Mouse (Mus musculus) Patski (cell line): ENCODE measurements around the gene Ppp1r26. TPM values are rescaled to one million over a fixed set of nuclear protein-coding genes. Genes with fewer than 3 reads are reported as not detected.

ENCODE experiments used
- ATAC-seq: fragments of 100-300 bp; one replicate; pipeline ENCODE4 v1.8.0; 2021
- CTCF ChIA-PET: fragments of 350-600 bp; sonication (Branson Sonifier 250); formaldehyde crosslinking; loops from one replicate; lab custom pipeline; 2022; ENCODE audit warnings: inconsistent platforms; lab: Charles Lee
- POLR2A ChIA-PET: fragments of 350-600 bp; sonication (Branson Sonifier 250); formaldehyde crosslinking; loops from one replicate; lab custom pipeline; 2022; ENCODE audit warnings: antibody characterized with exemption, inconsistent platforms; lab: Charles Lee
- DNase-seq: peaks from one replicate; pipeline ENCODE4 v3.0.0-alpha.2; 2011; ENCODE audit warnings: low read depth, low spot score
- H3K27me3 ChIP-seq: fragments of 371-371 bp; one replicate; pipeline ENCODE4 v1.5.1; 2021
- CTCF ChIP-seq: fragments of 100-300 bp; IDR thresholded peaks from one replicate; pipeline ENCODE4 v1.5.1; 2021
- in situ Hi-C: fragments of 300-500 bp; cut with MboI; formaldehyde crosslinking; loops from 3 replicates; pipeline ENCODE4 v1.11.1; 2018; ENCODE audit warnings: low pct_unique_long_range_greater_than_20kb, mixed read lengths
- polyA plus RNA-seq: library from polyadenylated mRNA; unstranded; gene quantifications from one replicate; pipeline ENCODE4 v1.2.3, GENCODE M21; 2021

Gene Ppp1r26
- polyA plus RNA-seq, 1 experiment from 2014 or later = 15.5 TPM

DNA sequence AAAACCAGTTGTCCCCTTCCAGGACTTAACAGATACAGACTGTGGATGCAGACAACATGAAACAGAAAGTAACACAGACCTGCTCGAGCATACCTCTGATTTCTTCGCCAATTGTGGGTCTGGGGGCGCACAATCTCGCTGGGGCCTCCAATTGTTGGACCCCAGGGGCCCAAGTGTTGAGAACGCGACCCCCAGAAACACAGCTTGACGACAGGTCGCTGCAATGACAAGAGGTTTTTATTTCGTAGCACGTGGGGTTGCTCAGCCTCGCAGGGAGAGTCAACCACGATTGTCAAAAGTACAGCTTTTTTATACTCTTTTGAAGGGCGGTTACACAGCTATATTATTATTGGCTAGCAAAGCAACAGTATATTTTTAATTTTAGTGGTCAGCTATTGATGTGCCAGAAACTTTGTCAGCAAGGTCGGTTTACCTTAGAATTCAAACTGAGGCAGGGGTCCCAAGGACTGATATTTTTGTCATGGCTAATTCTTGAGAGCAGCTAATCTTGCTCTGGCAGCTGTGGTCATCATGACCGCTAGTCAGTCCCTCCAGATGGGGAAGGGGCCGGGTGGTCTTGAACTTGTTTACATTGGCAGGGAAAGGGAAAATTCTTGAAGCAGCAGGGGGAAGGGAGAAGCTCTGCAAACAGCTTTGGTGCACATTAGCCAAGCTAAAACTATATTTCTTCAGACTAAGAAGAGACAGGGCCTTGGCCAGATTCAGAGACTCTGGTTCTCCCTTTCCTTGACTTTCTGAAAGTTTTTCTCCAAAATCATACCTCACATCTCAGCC, 49.4 kb downstream of the Ppp1r26 start:
- ChIA-PET POLR2A (no interaction called here), CTCF (interaction anchor here (1.2 to 1.3 kb wide), 2 partner anchors 17 to 52 kb away, joined by 3 read pairs; partner anchors contain the start of gene Ralgds)
- ATAC-seq (no peak), DNase-seq (no peak)
- no peak for TF ChIP-seq CTCF
- in situ Hi-C loops = no loop called here
- H3K27me3 ChIP-seq = no peaks in the 10 kb centered on the region

DNA sequence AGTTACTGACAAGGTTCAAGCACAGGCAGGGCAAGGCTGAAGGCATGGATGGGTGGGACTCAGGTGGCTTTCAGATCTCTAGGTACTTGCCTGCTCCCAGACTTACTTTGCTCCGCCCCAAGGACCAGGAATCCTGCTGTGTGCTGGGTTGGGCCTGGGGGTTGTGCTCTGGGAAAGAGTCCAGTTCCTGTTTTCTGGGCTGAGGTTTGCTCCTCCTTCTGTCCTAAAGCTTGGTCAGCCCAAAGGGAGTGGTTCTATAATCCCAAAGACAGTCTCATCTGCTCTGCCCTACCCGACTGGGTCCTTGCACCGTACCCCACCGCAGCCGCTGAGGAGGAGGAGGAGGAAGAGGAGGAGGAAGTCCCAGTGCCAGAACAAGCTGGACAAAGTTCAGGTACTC, 50.1 kb downstream of the Ppp1r26 start, which contains the start of gene Gbgt1:
TSS of gene Gbgt1 (plus strand) at position 221 of the 400 bp plus-strand sequence.
- ATAC-seq = no peak
- no peaks in the 10 kb centered on the region for H3K27me3 ChIP-seq
- no peak for DNase-seq
- in situ Hi-C loops = no loop called here
- TF ChIP-seq CTCF = no peak
- ChIA-PET POLR2A (no interaction called here), CTCF (interaction anchor here (1.2 to 1.3 kb wide), 2 partner anchors 16 to 52 kb away, joined by 3 read pairs; partner anchors contain the start of gene Ralgds)

DNA sequence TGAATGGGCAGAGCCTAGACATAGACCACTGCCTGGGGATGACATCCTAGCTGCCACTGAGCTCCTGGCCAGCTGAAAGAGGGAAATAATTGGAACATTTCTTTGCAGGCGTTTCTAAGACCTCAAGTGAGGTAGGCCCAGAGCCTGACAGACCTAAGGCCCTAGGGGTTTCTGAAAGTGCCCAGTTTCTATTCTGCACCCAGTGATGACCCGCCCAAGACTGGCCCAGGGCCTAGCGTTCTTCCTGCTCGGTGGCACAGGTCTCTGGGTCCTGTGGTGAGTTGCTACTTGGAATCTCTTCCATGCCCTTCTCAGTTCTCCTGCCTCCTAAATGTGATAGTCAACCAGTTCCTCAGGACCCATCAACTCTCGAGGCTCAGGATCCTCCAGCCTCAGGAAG, 51.0 kb downstream of the Ppp1r26 start:
- DNase-seq (no peak), ATAC-seq (no peak)
- CTCF ChIA-PET = no interaction called here
- in situ Hi-C loops = no loop called here
- H3K27me3 ChIP-seq = no peaks in the 10 kb centered on the region
- POLR2A ChIA-PET = no interaction called here
- no peak for TF ChIP-seq CTCF

DNA sequence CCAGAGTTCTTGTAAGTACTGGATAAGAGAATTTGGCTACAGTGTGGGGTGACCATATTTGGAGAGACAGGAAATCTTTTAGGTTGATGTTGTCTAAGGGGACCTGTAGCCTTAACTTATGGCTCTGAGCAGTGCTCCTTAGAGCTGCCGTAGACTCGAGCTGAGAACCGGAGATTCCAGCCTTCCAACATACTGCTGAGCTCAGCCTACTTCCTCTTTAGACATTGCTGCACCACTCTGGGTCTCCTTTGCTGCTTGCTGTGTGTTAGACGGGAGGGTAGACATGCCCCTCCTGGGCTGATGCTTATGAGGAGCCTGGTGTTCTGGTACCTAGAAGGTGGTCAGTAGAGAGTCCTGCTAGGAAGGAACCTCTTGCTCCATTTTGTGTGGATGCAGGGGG, 51.8 kb downstream of the Ppp1r26 start:
- H3K27me3 ChIP-seq = no peaks in the 10 kb centered on the region
- POLR2A ChIA-PET = no interaction called here
- in situ Hi-C loops = no loop called here
- TF ChIP-seq CTCF = no peak
- ATAC-seq (no peak), DNase-seq (no peak)
- CTCF ChIA-PET = no interaction called here

DNA sequence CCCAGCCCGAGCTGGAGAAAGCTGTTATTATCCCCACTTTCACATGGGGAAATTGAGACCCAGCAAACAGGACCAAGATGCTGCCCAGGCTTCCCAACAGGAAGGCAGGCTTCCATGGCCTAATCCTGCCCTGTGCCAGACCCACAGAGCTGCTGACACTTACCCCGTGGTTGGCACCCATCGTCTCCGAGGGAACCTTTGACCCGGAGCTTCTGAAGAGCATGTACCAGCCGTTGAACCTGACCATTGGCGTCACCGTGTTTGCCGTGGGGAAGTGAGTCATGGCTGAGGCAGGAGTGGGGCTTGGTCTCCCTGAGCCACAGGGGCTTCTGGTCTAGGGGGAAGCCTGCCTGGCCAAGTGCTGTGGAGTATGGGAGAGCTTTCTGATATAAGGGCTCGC, 56.4 kb downstream of the Ppp1r26 start:
- DNase-seq = no peak
- ChIA-PET POLR2A (no interaction called here), CTCF (interaction anchor here (1.4 kb wide), 1 partner anchor 9 kb away, joined by 5 read pairs; no protein-coding TSS in a partner anchor)
- H3K27me3 ChIP-seq = peaks cover 3% of the 10 kb centered on the region
- ATAC-seq = no peak
- TF ChIP-seq CTCF = no peak
- in situ Hi-C loops = no loop called here

DNA sequence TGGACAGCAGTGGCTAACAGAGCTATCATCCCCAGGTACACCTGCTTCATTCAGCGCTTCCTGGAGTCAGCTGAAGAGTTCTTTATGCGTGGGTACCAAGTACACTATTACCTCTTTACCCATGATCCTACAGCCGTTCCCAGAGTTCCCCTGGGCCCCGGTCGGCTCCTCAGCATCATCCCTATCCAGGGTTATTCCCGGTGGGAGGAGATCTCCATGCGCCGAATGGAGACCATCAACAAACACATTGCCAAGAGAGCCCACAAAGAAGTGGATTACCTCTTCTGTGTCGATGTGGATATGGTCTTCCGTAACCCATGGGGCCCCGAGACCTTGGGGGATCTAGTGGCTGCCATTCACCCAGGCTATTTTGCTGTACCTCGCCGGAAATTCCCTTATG, 58.1 kb downstream of the Ppp1r26 start:
- H3K27me3 ChIP-seq = peaks cover 12% of the 10 kb centered on the region
- no peak for TF ChIP-seq CTCF
- ATAC-seq (no peak), DNase-seq (no peak)
- in situ Hi-C loops = no loop called here
- POLR2A ChIA-PET = no interaction called here
- CTCF ChIA-PET = no interaction called here

Other genes with a start within 250 kb of the Ppp1r26 start
- 3.0 TPM for gene 1700007K13Rik, start 19.5 kb downstream of the Ppp1r26 start, polyA plus RNA-seq
- gene Mrps2, start 21.3 kb downstream of the Ppp1r26 start, polyA plus RNA-seq = 43.1 TPM
- gene Gbgt1, start 50.1 kb downstream of the Ppp1r26 start, polyA plus RNA-seq = not detected
- gene Gm10134, start 59.3 kb downstream of the Ppp1r26 start, polyA plus RNA-seq = not detected
- 45.5 TPM for gene Ralgds, start 66.3 kb downstream of the Ppp1r26 start, polyA plus RNA-seq
- gene Cel, start 116.6 kb downstream of the Ppp1r26 start, polyA plus RNA-seq = not detected
- gene Gtf3c5, start 137.0 kb downstream of the Ppp1r26 start, polyA plus RNA-seq = 30.5 TPM
- not detected for gene Gfi1b, start 175.2 kb downstream of the Ppp1r26 start, polyA plus RNA-seq
- 16.8 TPM for gene Tsc1, start 194.4 kb downstream of the Ppp1r26 start, polyA plus RNA-seq